Mouse (Mus musculus) midbrain, embryonic 11.5 days (tissue): ENCODE data around the gene Zbtb33. TPM values are rescaled to one million over a fixed set of nuclear protein-coding genes. Genes with fewer than 3 reads are reported as not detected.

Experiments
- ATAC-seq: fragments of 200-750 bp; cut with Nextera tagmentation; 2 replicates; pipeline ENCODE4 v1.8.0; 2017; ENCODE audit warnings: moderate TSS enrichment, moderate library complexity; ENCODE audit not compliant: low FRiP score
- DNase-seq: peaks from one replicate; pipeline ENCODE4 v3.0.0; 2015; ENCODE audit warnings: low spot score; ENCODE audit errors: missing footprints
- H3K27ac ChIP-seq: fragments of 300-500 bp; sonication (generic); 2 replicates; pipeline ENCODE4 v1.5.1; 2014; ENCODE audit warnings: low read depth, low read length
- H3K27me3 ChIP-seq: fragments of 300-500 bp; sonication (generic); 2 replicates; pipeline ENCODE4 v1.6.1; 2014; ENCODE audit warnings: mild to moderate bottlenecking, low read length, moderate library complexity, mixed read lengths; ENCODE audit not compliant: control insufficient read depth, insufficient read depth
- H3K36me3 ChIP-seq: fragments of 300-500 bp; sonication (generic); 2 replicates; pipeline ENCODE4 v1.6.1; 2014; ENCODE audit warnings: mild to moderate bottlenecking, low read length, moderate library complexity, mixed read lengths; ENCODE audit not compliant: control insufficient read depth, insufficient read depth
- H3K4me1 ChIP-seq: fragments of 300-500 bp; sonication (generic); 2 replicates; pipeline ENCODE4 v1.6.1; 2014; ENCODE audit warnings: low read length; ENCODE audit not compliant: control insufficient read depth, insufficient read depth
- H3K4me2 ChIP-seq: fragments of 300-500 bp; sonication (generic); 2 replicates; pipeline ENCODE4 v1.6.1; 2014; ENCODE audit warnings: mild to moderate bottlenecking, moderate library complexity
- H3K4me3 ChIP-seq: fragments of 300-500 bp; sonication (generic); 2 replicates; pipeline ENCODE4 v1.5.1; 2014; ENCODE audit warnings: low read depth, low read length
- H3K9ac ChIP-seq: fragments of 300-500 bp; sonication (generic); 2 replicates; pipeline ENCODE4 v1.6.1; 2014; ENCODE audit warnings: low read length
- H3K9me3 ChIP-seq: fragments of 300-500 bp; sonication (generic); 2 replicates; pipeline ENCODE4 v1.6.1; 2016; ENCODE audit warnings: low read length; ENCODE audit not compliant: control insufficient read depth
- WGBS: fragments of 180-500 bp; shearing (Covaris S2); extraction: QIAGEN DNeasy Blood & Tissue Kit; methylation state at CpG from one replicate; pipeline ENCODE4 v1.1.7; 2014; 5-methylcytosine and 5-hydroxymethylcytosine counted together
- polyA plus RNA-seq: library from polyadenylated mRNA; unstranded; fragments of >200 nt; fragmentation: Nextera tagmentation; extraction: Ambion mirVana; gene quantifications from 2 replicates; pipeline ENCODE4 v1.2.1, GENCODE M21; 2014

Zbtb33 gene
- polyA plus RNA-seq, 1 experiment from 2014 or later, result 10.7 TPM

DNA sequence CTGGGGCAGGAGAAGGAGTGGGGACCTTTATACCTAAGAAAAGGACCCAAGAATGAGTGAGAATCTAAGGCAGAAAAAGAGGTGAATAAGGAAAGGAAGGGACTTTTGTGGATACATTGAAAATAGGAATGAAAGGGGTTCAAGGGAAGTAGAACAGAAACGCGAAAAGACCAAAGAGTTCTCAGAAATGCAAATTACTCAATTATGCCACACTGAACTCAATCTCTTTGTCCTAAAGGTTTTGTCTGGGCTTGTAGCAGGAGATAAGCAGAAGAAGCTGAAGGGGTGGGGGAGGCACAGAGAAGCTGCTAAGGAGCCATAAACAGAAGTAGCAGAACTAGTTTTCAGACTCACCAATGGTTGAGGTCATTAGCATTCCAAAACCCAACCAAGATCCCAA is 4.1 kb upstream of the Zbtb33 start:
- Histone ChIP-seq H3K9me3 (no peaks in the 10 kb centered on the region), H3K4me3 (no peak overlapping the region), H3K36me3 (no peaks in the 10 kb centered on the region), H3K27ac (no peak overlapping the region), H3K4me1 (no peaks in the 10 kb centered on the region), H3K27me3 (no peaks in the 10 kb centered on the region), H3K9ac (no peak overlapping the region), H3K4me2 (no peak overlapping the region)
- ATAC-seq, result no peak
- no peak for DNase-seq
- WGBS, result 36% methylated on average over 2 of the region's 2 CpGs

GRCm38 (mm10) chrX:38190458-38190764 is 818 bp downstream of the Zbtb33 start:
- no peaks in the 10 kb centered on the region for H3K4me1 ChIP-seq
- WGBS, result 18% methylated on average over 3 of the region's 3 CpGs
- H3K9me3 ChIP-seq, result no peaks in the 10 kb centered on the region
- no peak for DNase-seq
- no peak for ATAC-seq
- peak overlapping the region; percentile 60 for H3K4me2 ChIP-seq
- H3K9ac ChIP-seq, result peak overlapping the region; percentile 83
- H3K36me3 ChIP-seq, result no peaks in the 10 kb centered on the region
- peak overlapping the region; percentile 65 for H3K4me3 ChIP-seq
- H3K27me3 ChIP-seq, result no peaks in the 10 kb centered on the region
- no peak overlapping the region for H3K27ac ChIP-seq

DNA sequence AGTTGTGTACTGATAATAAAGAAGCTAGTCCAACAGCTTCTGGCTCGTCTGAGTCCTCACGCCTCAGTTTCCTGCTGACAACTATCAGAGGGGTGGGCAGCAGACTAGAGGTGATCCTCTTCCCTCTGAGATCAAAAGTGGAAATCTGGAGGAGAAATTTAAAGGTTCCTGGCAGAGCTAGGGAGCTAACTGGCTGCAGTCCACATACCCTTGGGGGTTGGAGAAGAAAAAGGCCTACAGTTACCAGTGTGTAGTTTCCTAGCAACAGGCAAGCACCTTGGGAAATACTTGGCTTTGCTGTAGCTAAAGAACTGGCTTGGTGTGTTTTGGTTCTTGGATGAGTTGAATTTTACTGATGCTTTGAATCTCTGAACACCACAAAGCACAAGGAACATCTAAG is 12.2 kb downstream of the Zbtb33 start:
- Histone ChIP-seq H3K4me1 (no peaks in the 10 kb centered on the region), H3K36me3 (no peaks in the 10 kb centered on the region), H3K4me2 (no peak overlapping the region), H3K27me3 (no peaks in the 10 kb centered on the region), H3K9me3 (no peaks in the 10 kb centered on the region), H3K9ac (no peak overlapping the region), H3K27ac (no peak overlapping the region), H3K4me3 (no peak overlapping the region)
- ATAC-seq (no peak), DNase-seq (no peak)
- 80% methylated on average over 2 of the region's 2 CpGs for WGBS

DNA sequence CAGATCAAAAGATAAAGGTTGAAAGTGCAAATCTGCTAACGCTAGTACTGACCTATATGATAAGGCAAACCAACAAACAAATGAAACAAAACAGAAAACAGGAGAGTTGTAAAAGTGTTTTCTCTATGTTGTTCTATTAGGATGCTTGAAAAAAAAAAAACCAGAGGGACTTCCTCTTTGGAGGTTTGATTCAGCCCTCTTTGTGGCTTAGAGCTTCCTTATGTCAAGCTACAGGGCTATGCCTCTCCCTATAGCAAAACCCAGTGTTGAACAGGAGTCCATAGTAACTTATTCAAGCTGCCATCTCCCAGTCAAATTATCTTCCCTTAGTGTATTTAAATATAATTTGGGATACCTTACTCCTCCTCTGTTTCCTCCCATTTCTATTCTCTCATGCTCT is 17.8 kb downstream of the Zbtb33 start:
- Histone ChIP-seq H3K27ac (no peak overlapping the region), H3K36me3 (no peaks in the 10 kb centered on the region), H3K9ac (no peak overlapping the region), H3K4me1 (no peaks in the 10 kb centered on the region), H3K4me2 (no peak overlapping the region), H3K9me3 (no peaks in the 10 kb centered on the region), H3K4me3 (no peak overlapping the region), H3K27me3 (no peaks in the 10 kb centered on the region)
- DNase-seq, result no peak
- WGBS, result 78% methylated on average over 1 of the region's 1 CpGs
- ATAC-seq, result no peak

GRCm38 (mm10) chrX:38216986-38217675 is 27.5 kb downstream of the Zbtb33 start:
- Histone ChIP-seq H3K27me3 (no peaks in the 10 kb centered on the region), H3K4me2 (no peak overlapping the region), H3K9me3 (no peaks in the 10 kb centered on the region), H3K27ac (no peak overlapping the region), H3K4me1 (no peaks in the 10 kb centered on the region), H3K4me3 (no peak overlapping the region), H3K9ac (no peak overlapping the region), H3K36me3 (no peaks in the 10 kb centered on the region)
- WGBS, result 86% methylated on average over 9 of the region's 9 CpGs
- DNase-seq (no peak), ATAC-seq (no peak)

GRCm38 (mm10) chrX:38217676-38217991 is 28.0 kb downstream of the Zbtb33 start:
- no peaks in the 10 kb centered on the region for H3K36me3 ChIP-seq
- no peak overlapping the region for H3K27ac ChIP-seq
- no peaks in the 10 kb centered on the region for H3K4me1 ChIP-seq
- no peak overlapping the region for H3K4me2 ChIP-seq
- no peak for DNase-seq
- H3K4me3 ChIP-seq, result no peak overlapping the region
- H3K9ac ChIP-seq, result no peak overlapping the region
- 95% methylated on average over 2 of the region's 2 CpGs for WGBS
- H3K9me3 ChIP-seq, result no peaks in the 10 kb centered on the region
- H3K27me3 ChIP-seq, result no peaks in the 10 kb centered on the region
- ATAC-seq, result no peak

DNA sequence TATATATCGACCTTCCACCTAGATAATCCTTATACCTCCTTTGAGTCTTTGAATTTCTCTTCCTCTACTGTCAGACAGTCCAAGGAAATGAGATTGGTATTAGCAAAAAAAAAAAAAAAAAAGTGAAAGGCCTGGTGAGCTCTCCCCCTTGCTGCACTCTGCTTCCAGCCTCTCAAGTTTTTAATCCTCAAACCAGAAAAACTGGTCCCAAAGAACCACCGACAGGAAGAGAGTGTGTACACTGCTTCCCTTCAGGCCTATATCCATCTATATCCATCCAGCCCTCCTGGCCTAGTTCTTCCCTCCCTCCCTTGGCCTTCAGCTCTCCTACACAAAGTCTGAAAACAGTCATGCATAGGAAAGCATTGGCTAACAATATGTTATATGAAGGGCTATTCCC is 33.2 kb downstream of the Zbtb33 start:
- Histone ChIP-seq H3K4me2 (no peak overlapping the region), H3K9me3 (no peaks in the 10 kb centered on the region), H3K27me3 (no peaks in the 10 kb centered on the region), H3K9ac (no peak overlapping the region), H3K4me3 (no peak overlapping the region), H3K4me1 (no peaks in the 10 kb centered on the region), H3K27ac (no peak overlapping the region), H3K36me3 (no peaks in the 10 kb centered on the region)
- ATAC-seq (no peak), DNase-seq (no peak)
- WGBS, result 62% methylated on average over 2 of the region's 2 CpGs

GRCm38 (mm10) chrX:38229888-38230287 is 40.3 kb downstream of the Zbtb33 start:
- Histone ChIP-seq H3K27me3 (no peaks in the 10 kb centered on the region), H3K36me3 (no peaks in the 10 kb centered on the region), H3K4me3 (no peak overlapping the region), H3K9me3 (no peaks in the 10 kb centered on the region), H3K9ac (no peak overlapping the region), H3K27ac (no peak overlapping the region), H3K4me2 (no peak overlapping the region), H3K4me1 (no peaks in the 10 kb centered on the region)
- 80% methylated on average over 1 of the region's 1 CpGs for WGBS
- ATAC-seq (no peak), DNase-seq (no peak)

- Histone ChIP-seq H3K4me1 (no peaks in the 10 kb centered on the region), H3K27me3 (no peaks in the 10 kb centered on the region), H3K27ac (no peak overlapping the region), H3K36me3 (no peaks in the 10 kb centered on the region), H3K9me3 (no peaks in the 10 kb centered on the region), H3K4me3 (no peak overlapping the region), H3K4me2 (no peak overlapping the region), H3K9ac (no peak overlapping the region)
- WGBS, result 31% methylated on average over 2 of the region's 2 CpGs
- DNase-seq, result no peak
- ATAC-seq, result no peak
These were observed 48.1 kb downstream of the Zbtb33 start for GRCm38 (mm10) chrX:38237731-38238130.
